ENCODE assay signal across 21 mouse cellular contexts in genomic region chr9:28432159-28432558, GRCm38 (mm10).
A peak's percentile ranks its signal among the peaks of the same experiment; 100 is the strongest.
DNase-seq lines count a peak whose midpoint lies in the region; ATAC-seq and TF ChIP-seq lines count a peak whose summit lies in the region.
"Had no signal": no experiment of that assay in that cellular context is flagged by ENCODE, and none has a peak within 500 bp of the region (broad histone marks: within the 10 kb centered on the region; RNA-seq: fewer than 3 reads in every experiment).

No protein-coding gene starts in this region.

- no peak overlapping the region for H3K4me3 ChIP-seq in hindbrain, embryonic 12.5 days
- no peak overlapping the region for H3K4me3 ChIP-seq in hindbrain, postnatal 0 days (ENCODE audit: low read length)
- H3K4me3 ChIP-seq in midbrain, embryonic 12.5 days = no peak overlapping the region
- no peak overlapping the region for H3K4me3 ChIP-seq in limb, embryonic 10.5 days
- H3K4me3 ChIP-seq: embryonic facial prominence, embryonic 13.5 days; forebrain, embryonic 12.5 days; heart, embryonic 10.5 days; heart, embryonic 15.5 days had no signal

- H3K9me3 ChIP-seq in hindbrain, embryonic 12.5 days (replicated peaks) = no peaks in the 10 kb centered on the region
- H3K9me3 ChIP-seq in hindbrain, postnatal 0 days (ENCODE audit: low read length) = no peaks in the 10 kb centered on the region
- H3K9me3 ChIP-seq in midbrain, embryonic 12.5 days = no peaks in the 10 kb centered on the region
- no peaks in the 10 kb centered on the region for H3K9me3 ChIP-seq in limb, embryonic 10.5 days (replicated peaks)
- H3K9me3 ChIP-seq: embryonic facial prominence, embryonic 13.5 days; forebrain, embryonic 12.5 days; heart, embryonic 10.5 days; heart, embryonic 15.5 days had no signal

- 0 out of 2 replicates have a peak, but pooled peaks have one; percentile 67 for ATAC-seq in hindbrain, embryonic 12.5 days (ENCODE audit: low FRiP score)
- ATAC-seq in hindbrain, postnatal 0 days = no peak
- peak; percentile 68; the same call in 1 of the 2 replicates for ATAC-seq in midbrain, embryonic 12.5 days (ENCODE audit: low FRiP score, low read depth)
- ATAC-seq: CD4-positive, CD25-positive, alpha-beta regulatory T cell, adult 4 months; forebrain, embryonic 16.5 days; intestine, embryonic 16.5 days had no signal

- no peaks in the 10 kb centered on the region for H3K36me3 ChIP-seq in hindbrain, embryonic 12.5 days
- H3K36me3 ChIP-seq in hindbrain, postnatal 0 days (ENCODE audit: insufficient read depth, low read length) = no peaks in the 10 kb centered on the region
- no peaks in the 10 kb centered on the region for H3K36me3 ChIP-seq in midbrain, embryonic 12.5 days
- H3K36me3 ChIP-seq in limb, embryonic 10.5 days = no peaks in the 10 kb centered on the region
- H3K36me3 ChIP-seq: embryonic facial prominence, embryonic 13.5 days; forebrain, embryonic 12.5 days; G1E; heart, embryonic 10.5 days; heart, embryonic 15.5 days had no signal

- peaks cover 9% of the 10 kb centered on the region for H3K4me1 ChIP-seq in hindbrain, embryonic 12.5 days
- H3K4me1 ChIP-seq in hindbrain, postnatal 0 days (ENCODE audit: insufficient read depth, low read length) = no peaks in the 10 kb centered on the region; the same call in 1 of the 2 replicates
- 0 out of 2 replicates have a peak, but pooled peaks cover 5% of the 10 kb centered on the region for H3K4me1 ChIP-seq in midbrain, embryonic 12.5 days
- H3K4me1 ChIP-seq in limb, embryonic 10.5 days = no peaks in the 10 kb centered on the region
- H3K4me1 ChIP-seq: embryonic facial prominence, embryonic 13.5 days; heart, embryonic 10.5 days; heart, embryonic 15.5 days had no signal

- no peak overlapping the region for H3K4me2 ChIP-seq in hindbrain, embryonic 12.5 days (replicated peaks)
- H3K4me2 ChIP-seq in hindbrain, postnatal 0 days (ENCODE audit: low read depth, low read length) = no peak overlapping the region
- no peak overlapping the region for H3K4me2 ChIP-seq in midbrain, embryonic 12.5 days (replicated peaks)
- H3K4me2 ChIP-seq: embryonic facial prominence, embryonic 13.5 days; forebrain, embryonic 12.5 days; heart, embryonic 15.5 days had no signal

- WGBS in hindbrain, embryonic 12.5 days = 32% methylated on average over 8 of the region's 8 CpGs
- WGBS in hindbrain, postnatal 0 days = 18% methylated on average over 8 of the region's 8 CpGs
- WGBS in midbrain, embryonic 12.5 days = 11% methylated on average over 8 of the region's 8 CpGs
- 80% methylated on average over 8 of the region's 8 CpGs for WGBS in limb, embryonic 10.5 days

- H3K9ac ChIP-seq in hindbrain, embryonic 12.5 days = no peak overlapping the region
- H3K9ac ChIP-seq in hindbrain, postnatal 0 days (replicated peaks; ENCODE audit: low read length) = no peak overlapping the region
- no peak overlapping the region for H3K9ac ChIP-seq in midbrain, embryonic 12.5 days (replicated peaks)
- H3K9ac ChIP-seq: embryonic facial prominence, embryonic 13.5 days; forebrain, embryonic 12.5 days; heart, embryonic 15.5 days had no signal

- no peaks in the 10 kb centered on the region; the same call in 1 of the 2 replicates for H3K27me3 ChIP-seq in hindbrain, embryonic 12.5 days
- no peaks in the 10 kb centered on the region for H3K27me3 ChIP-seq in hindbrain, postnatal 0 days (ENCODE audit: insufficient read depth, low read length)
- peaks cover 36% of the 10 kb centered on the region for H3K27me3 ChIP-seq in midbrain, embryonic 12.5 days
- H3K27me3 ChIP-seq in limb, embryonic 10.5 days (ENCODE audit: low read depth, poor library complexity, severe bottlenecking) = no peaks in the 10 kb centered on the region
- H3K27me3 ChIP-seq: embryonic facial prominence, embryonic 13.5 days; forebrain, embryonic 12.5 days; heart, embryonic 15.5 days had no signal

- peak; percentile 13 for DNase-seq in embryo, embryonic 10 days (ENCODE audit: low spot score)
- DNase-seq in embryo, embryonic 11 days = no peak
- no peak for DNase-seq in hindbrain, postnatal 0 days (ENCODE audit: low spot score)
- no peak for DNase-seq in limb, embryonic 10.5 days (ENCODE audit: low spot score)
- no peak for DNase-seq in T-cell, adult 2 months (ENCODE audit: low spot score)
- DNase-seq: adrenal gland, postnatal 10 days; B cell, adult 2 months; cerebellum, adult 18-20 months; gastrocnemius, postnatal 10 days; heart, adult 18-20 months; heart, postnatal 14 days had no signal

- TF ChIP-seq CTCF in hindbrain, postnatal 0 days (IDR thresholded peaks at IDR 0.05; ENCODE audit: low read depth) = no peak

- no peak overlapping the region for H3K27ac ChIP-seq in hindbrain, embryonic 12.5 days
- H3K27ac ChIP-seq in hindbrain, postnatal 0 days = no peak overlapping the region
- no peak overlapping the region for H3K27ac ChIP-seq in midbrain, embryonic 12.5 days (replicated peaks)
- H3K27ac ChIP-seq in limb, embryonic 10.5 days = no peak overlapping the region
- H3K27ac ChIP-seq: embryonic facial prominence, embryonic 13.5 days; forebrain, embryonic 12.5 days; heart, embryonic 10.5 days; heart, embryonic 15.5 days had no signal
